Mouse (Mus musculus) liver, postnatal 0 days (tissue): ENCODE data around the gene Snx17.

Experiments
- CTCF ChIP-seq: sonication (generic); IDR thresholded peaks from 2 replicates; pipeline ENCODE4 v1.5.1; 2016; ENCODE audit warnings: antibody characterized with exemption, low read depth
- EP300 ChIP-seq: IDR thresholded peaks from 2 replicates; pipeline ENCODE4 v1.6.1; 2016; ENCODE audit warnings: antibody characterized with exemption, low read depth, mild to moderate bottlenecking

- TF ChIP-seq CTCF = no peak
- no peak for TF ChIP-seq EP300
Observed at GRCm38 (mm10) chr5:31193631-31194281, 729 bp downstream of the Snx17 start.
